ENCODE assay signal across 9 mouse cellular contexts in genomic region chr8:72160007-72160406, GRCm38 (mm10). TPM values are rescaled to one million over a fixed set of nuclear protein-coding genes. Genes with fewer than 3 reads are reported as not detected.
A peak's percentile ranks its signal among the peaks of the same experiment; 100 is the strongest.
DNase-seq lines count a peak whose midpoint lies in the region; ATAC-seq and TF ChIP-seq lines count a peak whose summit lies in the region.
"Had no signal": no experiment of that assay in that cellular context is flagged by ENCODE, and none has a peak within 500 bp of the region (broad histone marks: within the 10 kb centered on the region; RNA-seq: fewer than 3 reads in every experiment).

No protein-coding gene starts in this region.

- 8% methylated on average over 3 of the region's 3 CpGs for WGBS in spleen, adult 2 months
- WGBS in liver, embryonic 11.5 days: 46% methylated on average over 3 of the region's 3 CpGs

- peak; percentile 56 for DNase-seq in CD4-positive, CD25-positive, alpha-beta regulatory T cell, adult 2 months (ENCODE audit: low read depth, low spot score)
- no peak for DNase-seq in spleen, adult 2 months (ENCODE audit: low read depth in 1 of 2, low spot score in 2 of 2)
- no peak for DNase-seq in spleen, postnatal 4 days (ENCODE audit: low spot score in 2 of 2)
- DNase-seq in liver, embryonic 11.5 days (ENCODE audit: low spot score): no peak
- DNase-seq in thymus, postnatal 25 days: peak; percentile 33
- DNase-seq in layer of hippocampus, adult 9-10 months (ENCODE audit: low spot score): no peak
- no peak for DNase-seq in left cerebral cortex, postnatal 36 days (ENCODE audit: low spot score in 2 of 2)

- peaks cover 5% of the 10 kb centered on the region; the same call in 1 of the 2 replicates for H3K36me3 ChIP-seq in spleen, adult 2 months (ENCODE audit: control insufficient read depth, insufficient read depth, low read length)
- peaks cover 3% of the 10 kb centered on the region; the same call in 1 of the 2 replicates for H3K36me3 ChIP-seq in liver, embryonic 11.5 days (ENCODE audit: control insufficient read depth, insufficient read depth, low read length)

- intact Hi-C loops in left cerebral cortex, postnatal 36 days (cut with DNase I): loop anchor here (5.0 kb wide), 2 partner anchors 77 to 238 kb away; no protein-coding TSS in a partner anchor

- TF ChIP-seq CTCF in spleen, adult 2 months (IDR thresholded peaks at IDR 0.05; ENCODE audit: extremely low read depth, insufficient read depth, insufficient read length, insufficient replicate concordance): no peak

- no peak for ATAC-seq in CD4-positive, CD25-positive, alpha-beta regulatory T cell, adult 4 months
- no peak for ATAC-seq in liver, embryonic 11.5 days (replicated peaks; ENCODE audit: low FRiP score)

- peak overlapping the region; percentile 96 for H3K27ac ChIP-seq in spleen, adult 2 months (ENCODE audit: insufficient read depth, low read length)
- H3K27ac ChIP-seq in liver, embryonic 11.5 days (ENCODE audit: low read depth, low read length): peak overlapping the region; percentile 83

- peak overlapping the region; percentile 63 for H3K4me2 ChIP-seq in liver, embryonic 11.5 days

- H3K4me3 ChIP-seq in spleen, adult 2 months (ENCODE audit: extremely low read depth, insufficient read depth, insufficient read length): peak overlapping the region; percentile 73
- H3K4me3 ChIP-seq in liver, embryonic 11.5 days (ENCODE audit: low read depth, low read length): peak overlapping the region; percentile 90

- H3K27me3 ChIP-seq in spleen, adult 2 months (ENCODE audit: control insufficient read depth, insufficient read depth, low read length): no peaks in the 10 kb centered on the region
- H3K27me3 ChIP-seq in liver, embryonic 11.5 days (replicated peaks; ENCODE audit: control insufficient read depth, insufficient read depth, low read length): no peaks in the 10 kb centered on the region

- no peaks in the 10 kb centered on the region for H3K9me3 ChIP-seq in liver, embryonic 11.5 days (ENCODE audit: control insufficient read depth, low read length)

- TF ChIP-seq POLR2A in spleen, adult 2 months (IDR thresholded peaks at IDR 0.05; ENCODE audit: low read depth, low read length): no peak

- H3K4me1 ChIP-seq in spleen, adult 2 months (ENCODE audit: control insufficient read depth, insufficient read depth, insufficient read length): peaks cover 17% of the 10 kb centered on the region; the same call in 1 of the 2 replicates
- peaks cover 10% of the 10 kb centered on the region for H3K4me1 ChIP-seq in liver, embryonic 11.5 days (replicated peaks; ENCODE audit: control insufficient read depth, insufficient read depth, low read length)

- peak overlapping the region; percentile 73 for H3K9ac ChIP-seq in liver, embryonic 11.5 days (ENCODE audit: low read depth, low read length)

RNA-seq across cellular contexts. Expression of gene Rab8a, which starts 1.0 kb away (rescaled TPM):
- 100 to 1,000 TPM; 189 to 208 TPM for polyA plus RNA-seq in CD4-positive, CD25-positive, alpha-beta regulatory T cell, adult 4 months (2017; shearing (Covaris generic))
- 49.0 and 50.0 TPM in 2 replicates for polyA plus RNA-seq in spleen, adult 2 months (2012; rRNA removed)
- 90.5 and 92.5 TPM in 2 replicates for polyA plus RNA-seq in liver, embryonic 11.5 days (2014; fragmentation: Nextera tagmentation; extraction: Ambion mirVana)
- 10 to 100 TPM; 35.0 to 47.6 TPM for total RNA-seq in left cerebral cortex, postnatal 36 days (2021)

RNA-seq across cellular contexts. Expression of gene Tpm4, which starts 25.2 kb away (rescaled TPM):
- polyA plus RNA-seq in CD4-positive, CD25-positive, alpha-beta regulatory T cell, adult 4 months (2017; shearing (Covaris generic)): 100 to 1,000 TPM; 231 to 239 TPM
- polyA plus RNA-seq in spleen, adult 2 months (2012; rRNA removed): 62.3 and 73.9 TPM in 2 replicates
- polyA plus RNA-seq in liver, embryonic 11.5 days (2014; fragmentation: Nextera tagmentation; extraction: Ambion mirVana): 277 and 281 TPM in 2 replicates
- total RNA-seq in left cerebral cortex, postnatal 36 days (2021): 10 to 100 TPM; 24.4 to 28.2 TPM

RNA-seq across cellular contexts. Expression of gene Hsh2d, which starts 29.4 kb away (rescaled TPM):
- 10 to 100 TPM; 32.1 to 38.1 TPM for polyA plus RNA-seq in CD4-positive, CD25-positive, alpha-beta regulatory T cell, adult 4 months (2017; shearing (Covaris generic))
- 16.6 and 21.4 TPM in 2 replicates for polyA plus RNA-seq in spleen, adult 2 months (2012; rRNA removed)
- polyA plus RNA-seq in liver, embryonic 11.5 days (2014; fragmentation: Nextera tagmentation; extraction: Ambion mirVana): 0.18 and 0.29 TPM in 2 replicates
- not detected for total RNA-seq in left cerebral cortex, postnatal 36 days (2021)

RNA-seq across cellular contexts. Expression of gene Cib3, which starts 52.6 kb away (rescaled TPM):
- polyA plus RNA-seq in CD4-positive, CD25-positive, alpha-beta regulatory T cell, adult 4 months (2017; shearing (Covaris generic)): under 1 TPM in 1 of 2 experiments, not detected in 1; 0.46 TPM
- 0.16 and 0.61 TPM in 2 replicates for polyA plus RNA-seq in spleen, adult 2 months (2012; rRNA removed)
- polyA plus RNA-seq in liver, embryonic 11.5 days (2014; fragmentation: Nextera tagmentation; extraction: Ambion mirVana): not detected in 2 replicates
- total RNA-seq in left cerebral cortex, postnatal 36 days (2021): not detected
- total RNA-seq: hematopoietic stem cell, adult 5-6 weeks had no signal

RNA-seq across cellular contexts. Expression of gene Olfr374, which starts 53.2 kb away (rescaled TPM):
- under 1 TPM in 1 of 2 experiments, not detected in 1; 0.17 TPM for polyA plus RNA-seq in CD4-positive, CD25-positive, alpha-beta regulatory T cell, adult 4 months (2017; shearing (Covaris generic))
- polyA plus RNA-seq in spleen, adult 2 months (2012; rRNA removed): 0.01 and 0.04 TPM in 2 replicates
- not detected in 2 replicates for polyA plus RNA-seq in liver, embryonic 11.5 days (2014; fragmentation: Nextera tagmentation; extraction: Ambion mirVana)
- not detected for total RNA-seq in left cerebral cortex, postnatal 36 days (2021)
- total RNA-seq: hematopoietic stem cell, adult 5-6 weeks had no signal

Comparison
In these comparisons a context has a peak if more than half of its experiments do, and no peak if none do; other contexts are left out.
1. DNase-seq: peak in CD4-positive, CD25-positive, alpha-beta regulatory T cell, adult 2 months (single experiment) and thymus, postnatal 25 days (single experiment); none in spleen, adult 2 months (0 of 2), spleen, postnatal 4 days (0 of 2), liver, embryonic 11.5 days (single experiment), layer of hippocampus, adult 9-10 months (single experiment) and left cerebral cortex, postnatal 36 days (0 of 2).
2. RNA of gene Hsh2d, which starts 29.4 kb away (polyA plus RNA-seq): 32.1 to 38.1 TPM in CD4-positive, CD25-positive, alpha-beta regulatory T cell, adult 4 months and 16.6 to 21.4 TPM in spleen, adult 2 months; 0.18 to 0.29 TPM in liver, embryonic 11.5 days; every median in the first group is over 10 times any median in the second.